Mouse (Mus musculus): ENCODE results near the gene Ikbkg.
"Not testable (repeated sequence)": the region's sequence is repeated elsewhere in the genome, so short reads cannot be mapped to it uniquely, and the experiment has no call there.

Gene Ikbkg

GRCm38 (mm10) chrX:74451157-74451912, 58.2 kb downstream of the Ikbkg start:
- DNase-seq (ENCODE audit: low spot score), result no peak

GRCm38 (mm10) chrX:74452773-74453172, 59.7 kb downstream of the Ikbkg start:
- peak; percentile 72 for DNase-seq (ENCODE audit: low spot score)

- not testable (repeated sequence) for DNase-seq (ENCODE audit: low spot score)
Measured at GRCm38 (mm10) chrX:74481349-74481885, 88.3 kb downstream of the Ikbkg start, which contains the start of gene Gm6880. Gene Gm6880, minus strand, starts transcription at chrX:74481399.

- peak; percentile 21 for DNase-seq (ENCODE audit: low spot score)
Measured at GRCm38 (mm10) chrX:74497131-74497530, 104.0 kb downstream of the Ikbkg start.
